Mouse (Mus musculus): Measurements from ENCODE around the gene Gm12216. TPM values are rescaled to one million over a fixed set of nuclear protein-coding genes. Genes with fewer than 3 reads are reported as not detected.
A peak's percentile ranks its signal among the peaks of the same experiment; 100 is the strongest.
"Not testable (repeated sequence)": the region's sequence is repeated elsewhere in the genome, so short reads cannot be mapped to it uniquely, and the experiment has no call there.

Gene Gm12216
- polyA plus RNA-seq, 1 experiment from 2014 or later = 1.6 TPM

DNA sequence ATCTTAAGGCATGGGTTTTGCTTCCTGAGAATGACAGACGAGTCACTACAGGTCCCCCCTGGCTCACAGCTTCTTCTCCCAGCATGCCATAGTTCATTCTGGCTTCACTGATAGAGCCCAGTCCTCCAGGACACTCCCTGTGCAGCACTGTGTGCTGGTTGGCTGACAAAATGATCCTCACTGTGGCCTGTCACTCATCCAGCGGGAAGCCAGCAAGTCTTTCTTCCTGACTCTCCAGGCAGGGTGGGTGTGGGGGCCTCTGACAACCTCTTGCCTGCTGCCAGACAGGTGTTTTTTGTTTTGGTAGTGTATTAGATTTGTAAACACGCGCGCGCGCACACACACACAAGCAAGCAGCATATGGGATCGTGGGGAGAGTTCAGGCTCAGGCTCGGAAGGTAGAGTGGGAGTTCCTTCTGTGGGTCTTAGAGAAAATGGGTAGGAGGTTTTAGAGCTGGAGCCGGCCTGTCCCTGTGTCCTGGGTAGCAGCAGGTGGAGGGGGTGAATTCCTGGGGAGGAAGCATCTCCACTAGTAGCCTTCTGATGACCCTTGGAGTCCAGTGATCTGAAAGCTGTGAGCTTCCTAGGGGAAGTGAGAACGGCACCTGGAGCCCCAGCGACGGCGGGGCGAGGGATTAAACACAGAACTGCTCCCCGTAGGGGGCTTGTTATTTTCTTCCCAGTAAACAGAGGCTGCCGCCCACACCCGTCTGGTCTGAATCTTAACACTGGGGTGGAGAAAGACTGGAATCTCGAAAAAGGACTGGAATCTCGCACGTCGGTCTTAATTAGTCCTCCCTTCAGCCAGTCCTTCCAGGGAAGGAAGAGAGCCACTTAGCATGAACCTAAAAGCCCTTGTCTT is 99.3 kb downstream of the Gm12216 start:
- Histone ChIP-seq H3K9ac (no peak overlapping the region), H3K4me2 (peak overlapping the region; percentile 31; the same call in 1 of the 2 replicates), H3K4me3 (replicated peaks) (no peak overlapping the region), H3K9me3 (replicated peaks) (no peaks in the 10 kb centered on the region), H3K27me3 (no peaks in the 10 kb centered on the region), H3K27ac (peak overlapping the region; percentile 60; the same call in 1 of the 2 replicates), H3K36me3 (no peaks in the 10 kb centered on the region), H3K4me1 (peaks cover 66% of the 10 kb centered on the region)
- no peak for ATAC-seq (replicated peaks; ENCODE audit: low FRiP score)
- 23% methylated on average over 22 of the region's 22 CpGs for WGBS

- no peaks in the 10 kb centered on the region for H3K9me3 ChIP-seq (replicated peaks)
- peaks cover 57% of the 10 kb centered on the region for H3K4me1 ChIP-seq
- no peak overlapping the region for H3K4me3 ChIP-seq (replicated peaks)
- no peak overlapping the region for H3K4me2 ChIP-seq
- 38% methylated on average over 6 of the region's 6 CpGs for WGBS
- H3K27me3 ChIP-seq = no peaks in the 10 kb centered on the region
- ATAC-seq (replicated peaks; ENCODE audit: low FRiP score) = peak; percentile 8; the same call in 1 of the 2 replicates
- peak overlapping the region; percentile 60 for H3K27ac ChIP-seq
- H3K9ac ChIP-seq = no peak overlapping the region
- no peaks in the 10 kb centered on the region for H3K36me3 ChIP-seq
Observed at GRCm38 (mm10) chr11:53758791-53759351, 100.2 kb downstream of the Gm12216 start.

DNA sequence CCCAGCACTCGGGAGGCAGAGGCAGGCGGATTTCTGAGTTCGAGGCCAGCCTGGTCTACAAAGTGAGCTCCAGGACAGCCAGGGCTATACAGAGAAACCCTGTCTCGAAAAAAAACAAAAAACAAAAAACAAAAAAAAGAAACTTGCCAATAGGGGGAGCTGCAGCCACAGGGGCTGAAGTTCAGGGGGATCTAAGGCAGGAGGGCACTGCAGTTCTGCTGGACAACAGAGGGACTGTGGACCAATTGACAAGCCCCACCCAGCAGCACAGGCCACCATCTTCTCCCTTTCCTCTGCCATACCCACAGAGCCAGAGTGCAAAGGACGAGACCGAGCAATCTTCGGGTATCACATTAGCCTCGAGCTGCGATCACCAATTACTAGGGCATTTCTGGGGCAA is 101.0 kb downstream of the Gm12216 start:
- H3K9ac ChIP-seq; H3K4me3 ChIP-seq (replicated peaks); ATAC-seq (replicated peaks; ENCODE audit: low FRiP score); H3K27ac ChIP-seq; H3K4me2 ChIP-seq; H3K27me3 ChIP-seq; H3K36me3 ChIP-seq; H3K9me3 ChIP-seq (replicated peaks): not testable (repeated sequence)
- 77% methylated on average over 9 of the region's 9 CpGs for WGBS
- peaks cover 49% of the 10 kb centered on the region for H3K4me1 ChIP-seq

- 82% methylated on average over 4 of the region's 4 CpGs for WGBS
- no peak overlapping the region for H3K4me3 ChIP-seq (replicated peaks)
- H3K9ac ChIP-seq = no peak overlapping the region
- no peak overlapping the region for H3K4me2 ChIP-seq
- peaks cover 45% of the 10 kb centered on the region for H3K4me1 ChIP-seq
- no peaks in the 10 kb centered on the region for H3K27me3 ChIP-seq
- no peaks in the 10 kb centered on the region for H3K9me3 ChIP-seq (replicated peaks)
- no peaks in the 10 kb centered on the region for H3K36me3 ChIP-seq
- H3K27ac ChIP-seq = no peak overlapping the region
- ATAC-seq (replicated peaks; ENCODE audit: low FRiP score) = no peak
Observed at GRCm38 (mm10) chr11:53757612-53758011, 101.4 kb downstream of the Gm12216 start.

- WGBS = 77% methylated on average over 12 of the region's 12 CpGs
- H3K4me3 ChIP-seq (replicated peaks) = no peak overlapping the region
- H3K9ac ChIP-seq = no peak overlapping the region
- H3K27me3 ChIP-seq = no peaks in the 10 kb centered on the region
- no peak for ATAC-seq (replicated peaks; ENCODE audit: low FRiP score)
- H3K4me2 ChIP-seq = no peak overlapping the region
- H3K9me3 ChIP-seq (replicated peaks) = no peaks in the 10 kb centered on the region
- H3K36me3 ChIP-seq = no peaks in the 10 kb centered on the region
- no peak overlapping the region for H3K27ac ChIP-seq
- peaks cover 20% of the 10 kb centered on the region for H3K4me1 ChIP-seq
Observed at GRCm38 (mm10) chr11:53755011-53755595, 104.0 kb downstream of the Gm12216 start.

DNA sequence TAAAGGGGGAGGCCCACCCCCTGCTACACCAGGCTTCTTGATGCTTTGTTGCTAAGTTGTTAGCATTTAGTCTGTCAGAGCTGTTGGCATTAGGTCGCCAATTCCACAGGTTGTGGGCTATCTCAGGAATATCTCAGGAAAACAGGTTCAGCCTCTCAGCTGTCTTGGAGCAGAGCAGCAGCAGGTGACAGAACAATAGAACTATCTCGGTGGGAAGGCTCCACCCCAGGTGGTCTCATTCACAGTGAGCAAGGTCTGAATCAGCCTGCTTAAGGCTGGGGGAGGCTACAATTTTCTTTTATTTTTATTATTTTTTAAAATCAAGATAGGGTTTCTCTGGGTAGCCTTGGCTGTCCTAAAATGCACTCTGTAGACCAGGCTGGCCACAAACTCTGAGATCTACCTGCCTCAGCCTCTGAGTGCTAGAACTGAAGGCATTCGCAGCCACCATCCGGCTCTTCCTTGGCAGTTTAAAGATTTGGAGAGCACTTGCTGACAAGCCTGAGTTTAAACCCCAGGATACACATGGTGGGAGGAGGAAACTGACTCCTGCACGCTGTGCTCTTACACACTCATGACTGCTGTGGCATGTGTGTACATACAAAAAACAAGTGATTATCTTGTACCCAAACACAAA is 109.2 kb downstream of the Gm12216 start:
- Histone ChIP-seq H3K4me3 (replicated peaks) (no peak overlapping the region), H3K9me3 (replicated peaks) (no peaks in the 10 kb centered on the region), H3K27ac (no peak overlapping the region), H3K4me2 (no peak overlapping the region), H3K9ac (no peak overlapping the region), H3K36me3 (no peaks in the 10 kb centered on the region), H3K27me3 (no peaks in the 10 kb centered on the region), H3K4me1 (no peaks in the 10 kb centered on the region)
- ATAC-seq (replicated peaks; ENCODE audit: low FRiP score) = no peak
- 63% methylated on average over 5 of the region's 5 CpGs for WGBS

- Histone ChIP-seq H3K4me1 (no peaks in the 10 kb centered on the region), H3K4me3 (replicated peaks) (no peak overlapping the region), H3K4me2 (no peak overlapping the region), H3K27me3 (no peaks in the 10 kb centered on the region), H3K9ac (no peak overlapping the region), H3K9me3 (replicated peaks) (no peaks in the 10 kb centered on the region), H3K27ac (no peak overlapping the region), H3K36me3 (no peaks in the 10 kb centered on the region)
- ATAC-seq (replicated peaks; ENCODE audit: low FRiP score) = no peak
- whole genome bisulfite sequencing = 67% methylated on average over 4 of the region's 4 CpGs
Observed at GRCm38 (mm10) chr11:53749306-53749705, 109.8 kb downstream of the Gm12216 start.

DNA sequence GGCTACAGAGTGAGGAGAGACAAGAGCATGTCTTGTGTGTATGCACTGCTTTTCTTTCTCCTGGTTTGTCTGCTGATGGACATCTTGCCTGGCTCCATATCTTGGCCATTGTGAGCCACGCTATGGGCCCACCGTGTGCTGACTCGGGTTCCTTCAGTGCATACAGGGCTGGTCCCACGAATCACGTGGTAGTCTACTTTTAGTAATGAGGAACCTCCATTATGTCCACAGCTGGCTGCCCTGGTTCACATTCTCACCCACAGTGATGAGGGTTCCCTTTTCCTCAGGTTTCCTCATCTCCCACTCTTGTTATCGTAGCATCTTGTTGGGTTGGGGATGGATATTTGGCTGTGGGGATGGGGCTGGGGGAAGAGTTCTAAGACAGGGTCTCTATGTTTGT is 110.4 kb downstream of the Gm12216 start:
- no peaks in the 10 kb centered on the region for H3K4me1 ChIP-seq
- no peak overlapping the region for H3K4me3 ChIP-seq (replicated peaks)
- H3K9me3 ChIP-seq (replicated peaks) = no peaks in the 10 kb centered on the region
- no peaks in the 10 kb centered on the region for H3K36me3 ChIP-seq
- 94% methylated on average over 6 of the region's 6 CpGs for WGBS
- no peak overlapping the region for H3K9ac ChIP-seq
- no peak overlapping the region for H3K27ac ChIP-seq
- no peaks in the 10 kb centered on the region for H3K27me3 ChIP-seq
- H3K4me2 ChIP-seq = no peak overlapping the region
- no peak for ATAC-seq (replicated peaks; ENCODE audit: low FRiP score)

- Histone ChIP-seq H3K4me1 (no peaks in the 10 kb centered on the region), H3K36me3 (no peaks in the 10 kb centered on the region), H3K9me3 (replicated peaks) (no peaks in the 10 kb centered on the region), H3K27me3 (no peaks in the 10 kb centered on the region), H3K4me3 (replicated peaks) (no peak overlapping the region), H3K9ac (no peak overlapping the region), H3K27ac (no peak overlapping the region), H3K4me2 (no peak overlapping the region)
- ATAC-seq (replicated peaks; ENCODE audit: low FRiP score) = no peak
- 87% methylated on average over 9 of the region's 9 CpGs for WGBS
Observed at GRCm38 (mm10) chr11:53747985-53748384, 111.1 kb downstream of the Gm12216 start.

GRCm38 (mm10) chr11:53745260-53745659 is 113.8 kb downstream of the Gm12216 start:
- no peak overlapping the region for H3K4me3 ChIP-seq (replicated peaks)
- no peaks in the 10 kb centered on the region for H3K27me3 ChIP-seq
- 90% methylated on average over 2 of the region's 2 CpGs for WGBS
- no peaks in the 10 kb centered on the region for H3K4me1 ChIP-seq
- no peak overlapping the region for H3K27ac ChIP-seq
- H3K9me3 ChIP-seq (replicated peaks) = no peaks in the 10 kb centered on the region
- no peak overlapping the region for H3K4me2 ChIP-seq
- H3K36me3 ChIP-seq = no peaks in the 10 kb centered on the region
- H3K9ac ChIP-seq = no peak overlapping the region
- ATAC-seq (replicated peaks; ENCODE audit: low FRiP score) = no peak

- 50% methylated on average over 5 of the region's 5 CpGs for WGBS
- no peak overlapping the region for H3K4me3 ChIP-seq (replicated peaks)
- H3K4me2 ChIP-seq = no peak overlapping the region
- H3K36me3 ChIP-seq = no peaks in the 10 kb centered on the region
- H3K4me1 ChIP-seq = 0 out of 2 replicates have a peak, but pooled peaks cover 2% of the 10 kb centered on the region
- no peaks in the 10 kb centered on the region for H3K27me3 ChIP-seq
- no peak for ATAC-seq (replicated peaks; ENCODE audit: low FRiP score)
- H3K9ac ChIP-seq = no peak overlapping the region
- no peaks in the 10 kb centered on the region for H3K9me3 ChIP-seq (replicated peaks)
- no peak overlapping the region for H3K27ac ChIP-seq
Observed at GRCm38 (mm10) chr11:53742353-53742752, 116.7 kb downstream of the Gm12216 start.

DNA sequence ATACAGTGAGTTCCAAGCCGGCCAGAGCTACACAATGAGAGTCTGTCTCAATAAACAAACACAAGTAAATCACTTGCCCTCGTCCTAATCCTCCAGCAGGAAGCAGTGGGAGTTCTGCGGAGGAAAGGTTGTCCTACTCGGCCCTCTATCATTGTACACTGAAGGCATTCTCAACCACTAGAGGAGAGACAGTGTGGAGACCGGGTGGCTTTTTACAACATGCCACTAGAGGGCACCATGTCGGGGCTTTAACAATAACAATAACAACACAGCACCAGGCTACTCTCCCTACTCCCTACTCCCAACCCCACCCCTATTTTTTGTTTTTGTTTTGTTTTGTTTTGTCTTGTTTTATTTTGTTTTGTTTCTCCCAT is 121.5 kb downstream of the Gm12216 start:
- ATAC-seq (replicated peaks; ENCODE audit: low FRiP score) = no peak
- Histone ChIP-seq H3K27me3 (no peaks in the 10 kb centered on the region), H3K4me1 (0 out of 2 replicates have a peak, but pooled peaks cover 5% of the 10 kb centered on the region), H3K4me3 (replicated peaks) (no peak overlapping the region), H3K9ac (no peak overlapping the region), H3K27ac (peak overlapping the region; percentile 37; the same call in 1 of the 2 replicates), H3K4me2 (no peak overlapping the region), H3K36me3 (no peaks in the 10 kb centered on the region), H3K9me3 (replicated peaks) (no peaks in the 10 kb centered on the region)
- 35% methylated on average over 6 of the region's 6 CpGs for WGBS
